Mouse (Mus musculus) liver, embryonic 14.5 days (tissue): Measurements from ENCODE around the gene Bcl2a1d. TPM values are rescaled to one million over a fixed set of nuclear protein-coding genes. Genes with fewer than 3 reads are reported as not detected.
"Not testable (repeated sequence)": the region's sequence is repeated elsewhere in the genome, so short reads cannot be mapped to it uniquely, and the experiment has no call there.

ENCODE experiments used
- ATAC-seq: fragments of 200-750 bp; cut with Nextera tagmentation; 2 replicates; pipeline ENCODE4 v1.8.0; 2017; ENCODE audit warnings: moderate number of reproducible peaks, mild to moderate bottlenecking, moderate library complexity; ENCODE audit not compliant: insufficient read depth
- DNase-seq, 3 experiments: peaks; one replicate each; pipeline ENCODE4 v3.0.0-alpha.2; 2012 to 2013; ENCODE audit warnings: low read depth in 3 of 3, low spot score in 3 of 3
- H3K27ac ChIP-seq: fragments of 300-500 bp; sonication (generic); 2 replicates; pipeline ENCODE4 v1.5.1; 2014; ENCODE audit warnings: moderate library complexity, mild to moderate bottlenecking, control low read depth, inconsistent platforms
- H3K27me3 ChIP-seq: fragments of 300-500 bp; sonication (generic); 2 replicates; pipeline ENCODE4 v1.6.1; 2014; ENCODE audit warnings: mild to moderate bottlenecking, low read length, moderate library complexity; ENCODE audit not compliant: control insufficient read depth, insufficient read depth
- H3K36me3 ChIP-seq: fragments of 300-500 bp; sonication (generic); replicated peaks from 2 replicates; pipeline ENCODE4 v1.6.1; 2014; ENCODE audit warnings: low read depth; ENCODE audit not compliant: control insufficient read depth, insufficient read depth
- H3K4me1 ChIP-seq, 2 experiments: fragments of 200-500 bp in 1 of 2; fragments of 300-500 bp in 1 of 2; sonication (generic) in 1 of 2; replicated peaks; 2 replicates each; pipeline ENCODE4 v1.6.1; 2012 to 2014; ENCODE audit warnings: antibody characterized with exemption in 1 of 2, inconsistent platforms in 1 of 2, low read length in 1 of 2; ENCODE audit not compliant: control insufficient read depth in 2 of 2, insufficient read depth in 2 of 2
- H3K4me2 ChIP-seq: fragments of 300-500 bp; sonication (generic); 2 replicates; pipeline ENCODE4 v1.6.1; 2014; ENCODE audit warnings: low read depth, mild to moderate bottlenecking, control low read depth, moderate library complexity
- H3K4me3 ChIP-seq, 2 experiments: fragments of 200-500 bp in 1 of 2; fragments of 300-500 bp in 1 of 2; sonication (generic) in 1 of 2; 2 replicates each; pipeline ENCODE4 v1.5.1; 2012 to 2014; ENCODE audit warnings: low read depth in 2 of 2, low read length in 2 of 2, mild to moderate bottlenecking in 2 of 2, control low read depth in 1 of 2, inconsistent platforms in 1 of 2, moderate library complexity in 1 of 2; ENCODE audit not compliant: insufficient read depth in 1 of 2
- H3K9ac ChIP-seq: fragments of 300-500 bp; sonication (generic); replicated peaks from 2 replicates; pipeline ENCODE4 v1.6.1; 2014; ENCODE audit warnings: mild to moderate bottlenecking, control low read depth, moderate library complexity
- H3K9me3 ChIP-seq: fragments of 300-500 bp; sonication (generic); 2 replicates; pipeline ENCODE4 v1.6.1; 2016; ENCODE audit warnings: low read length, mixed read lengths; ENCODE audit not compliant: control insufficient read depth
- CTCF ChIP-seq: IDR thresholded peaks from 2 replicates; pipeline ENCODE4 v1.5.1; 2016; ENCODE audit warnings: antibody characterized with exemption, low read depth, control low read depth
- WGBS: fragments of 180-500 bp; shearing (Covaris S2); extraction: QIAGEN DNeasy Blood & Tissue Kit; methylation state at CpG from one replicate; pipeline ENCODE4 v1.1.7; 2014; ENCODE audit not compliant: insufficient replicate concordance; 5-methylcytosine and 5-hydroxymethylcytosine counted together
- polyA plus RNA-seq, 2 experiments: library from polyadenylated mRNA; depleted of rRNA in 1 of 2; stranded (reverse) in 1 of 2; unstranded in 1 of 2; fragments of >200 nt; fragmentation: Nextera tagmentation in 1 of 2; extraction: Ambion mirVana in 1 of 2; gene quantifications; 2 replicates each; pipeline versions ENCODE4 v1.2.1 to v1.2.3; 2012 to 2014

The Bcl2a1d gene
- polyA plus RNA-seq, 2 experiments: 0.16 to 0.50 TPM

- not testable (repeated sequence) for ATAC-seq, H3K36me3 ChIP-seq, H3K27me3 ChIP-seq, DNase-seq, H3K9ac ChIP-seq, H3K27ac ChIP-seq, H3K4me3 ChIP-seq, H3K9me3 ChIP-seq, H3K4me2 ChIP-seq, H3K4me1 ChIP-seq
- peak; percentile 46 for TF ChIP-seq CTCF
- 34% methylated on average over 2 of the region's 2 CpGs for WGBS
Observed at GRCm38 (mm10) chr9:88718140-88718539, 13.6 kb downstream of the Bcl2a1d start.

- not testable (repeated sequence) for H3K9ac ChIP-seq, H3K36me3 ChIP-seq, H3K27ac ChIP-seq, H3K4me1 ChIP-seq, H3K4me2 ChIP-seq, ATAC-seq, DNase-seq, H3K27me3 ChIP-seq, H3K4me3 ChIP-seq, H3K9me3 ChIP-seq
- 63% methylated on average over 5 of the region's 5 CpGs for WGBS
Observed at GRCm38 (mm10) chr9:88714515-88714914, 17.2 kb downstream of the Bcl2a1d start.

GRCm38 (mm10) chr9:88712164-88712749 lies 19.5 kb downstream of the Bcl2a1d start:
- not testable (repeated sequence) for DNase-seq

GRCm38 (mm10) chr9:88710910-88711438 lies 20.7 kb downstream of the Bcl2a1d start:
- H3K27ac ChIP-seq, DNase-seq, H3K9me3 ChIP-seq, H3K36me3 ChIP-seq, ATAC-seq, H3K27me3 ChIP-seq, H3K4me3 ChIP-seq, H3K4me2 ChIP-seq, H3K9ac ChIP-seq, H3K4me1 ChIP-seq: not testable (repeated sequence)
- 75% methylated on average over 4 of the region's 5 CpGs for WGBS

More at GRCm38 (mm10) chr9:88712164-88712749, 19.5 kb downstream of the Bcl2a1d start:
- not testable (repeated sequence) for H3K9me3 ChIP-seq, H3K9ac ChIP-seq, H3K4me2 ChIP-seq, H3K27me3 ChIP-seq, H3K27ac ChIP-seq, H3K4me1 ChIP-seq, H3K36me3 ChIP-seq, H3K4me3 ChIP-seq
- 50% methylated on average over 3 of the region's 3 CpGs for WGBS
- ATAC-seq: peak; percentile 46; the same call in 1 of the 2 replicates

- H3K27ac ChIP-seq, H3K9ac ChIP-seq, DNase-seq, H3K27me3 ChIP-seq, H3K4me3 ChIP-seq, H3K4me2 ChIP-seq, H3K9me3 ChIP-seq, H3K36me3 ChIP-seq, H3K4me1 ChIP-seq, ATAC-seq: not testable (repeated sequence)
- 65% methylated on average over 2 of the region's 2 CpGs for WGBS
Observed at GRCm38 (mm10) chr9:88710439-88710838, 21.3 kb downstream of the Bcl2a1d start.

- not testable (repeated sequence) for H3K9me3 ChIP-seq, H3K27ac ChIP-seq, H3K9ac ChIP-seq, DNase-seq, H3K4me2 ChIP-seq, H3K36me3 ChIP-seq, ATAC-seq, H3K4me3 ChIP-seq, H3K4me1 ChIP-seq, H3K27me3 ChIP-seq
- WGBS: 60% methylated on average over 5 of the region's 5 CpGs
Observed at GRCm38 (mm10) chr9:88709794-88710193, 21.9 kb downstream of the Bcl2a1d start.
